Mouse (Mus musculus) spleen, adult 2 months (tissue): Measurements from ENCODE around the gene Ankrd12. TPM values are rescaled to one million over a fixed set of nuclear protein-coding genes. Genes with fewer than 3 reads are reported as not detected.
"Not testable (repeated sequence)": the region's sequence is repeated elsewhere in the genome, so short reads cannot be mapped to it uniquely, and the experiment has no call there.

Experiments
- DNase-seq, 2 experiments: peaks; one replicate each; pipeline versions ENCODE4 v3.0.0 to v3.0.0-alpha.2; 2012 to 2021; ENCODE audit warnings: low spot score in 2 of 2, low read depth in 1 of 2
- H3K27ac ChIP-seq: fragments of 200-500 bp; 2 replicates; pipeline ENCODE4 v1.5.1; 2012; ENCODE audit warnings: low read length, inconsistent platforms; ENCODE audit not compliant: insufficient read depth
- H3K27me3 ChIP-seq: fragments of 200-500 bp; 2 replicates; pipeline ENCODE4 v1.6.1; 2012; ENCODE audit warnings: mild to moderate bottlenecking, moderate library complexity, low read length, inconsistent platforms; ENCODE audit not compliant: control insufficient read depth, insufficient read depth
- H3K36me3 ChIP-seq: fragments of 200-500 bp; 2 replicates; pipeline ENCODE4 v1.6.1; 2012; ENCODE audit warnings: mild to moderate bottlenecking, low read length, inconsistent platforms; ENCODE audit not compliant: control insufficient read depth, insufficient read depth
- H3K4me1 ChIP-seq: fragments of 200-500 bp; 2 replicates; pipeline ENCODE4 v1.6.1; 2011; ENCODE audit warnings: inconsistent platforms; ENCODE audit not compliant: control insufficient read depth, insufficient read depth, insufficient read length
- H3K4me3 ChIP-seq: fragments of 200-500 bp; 2 replicates; pipeline ENCODE4 v1.5.1; 2011; ENCODE audit warnings: mild to moderate bottlenecking, inconsistent platforms; ENCODE audit not compliant: insufficient read depth, insufficient read length; ENCODE audit errors: extremely low read depth
- CTCF ChIP-seq: fragments of 200-500 bp; IDR thresholded peaks from 2 replicates; pipeline ENCODE4 v1.5.1; 2011; ENCODE audit warnings: mild to moderate bottlenecking, inconsistent platforms; ENCODE audit not compliant: insufficient read depth, insufficient read length, insufficient replicate concordance; ENCODE audit errors: extremely low read depth
- POLR2A ChIP-seq: fragments of 200-500 bp; IDR thresholded peaks from 2 replicates; pipeline ENCODE4 v1.6.1; 2011; ENCODE audit warnings: low read depth, low read length, inconsistent platforms
- WGBS: fragments of 180-500 bp; shearing (Covaris S2); methylation state at CpG from one replicate; pipeline ENCODE4 v1.1.7; 2018; 5-methylcytosine and 5-hydroxymethylcytosine counted together
- polyA plus RNA-seq: library from polyadenylated mRNA; depleted of rRNA; stranded (reverse); fragments of >200 nt; gene quantifications from 2 replicates; pipeline ENCODE4 v1.2.3, GENCODE M21; 2012

The Ankrd12 gene
- polyA plus RNA-seq, 1 experiment, result 3.5 TPM

GRCm38 (mm10) chr17:66090251-66090650, 13.4 kb upstream of the Ankrd12 start:
- Histone ChIP-seq H3K27ac (no peak overlapping the region), H3K27me3 (no peaks in the 10 kb centered on the region), H3K4me3 (no peak overlapping the region), H3K36me3 (peaks cover 14% of the 10 kb centered on the region), H3K4me1 (no peaks in the 10 kb centered on the region)
- no peak for TF ChIP-seq CTCF
- TF ChIP-seq POLR2A, result no peak
- no peak for DNase-seq

- 100% methylated on average over 1 of the region's 1 CpGs for WGBS
- DNase-seq, result no peak
- TF ChIP-seq CTCF (no peak), POLR2A (no peak)
- Histone ChIP-seq H3K4me1 (no peaks in the 10 kb centered on the region), H3K4me3 (no peak overlapping the region), H3K36me3 (peaks cover 22% of the 10 kb centered on the region), H3K27me3 (no peaks in the 10 kb centered on the region), H3K27ac (no peak overlapping the region)
Measured at GRCm38 (mm10) chr17:66085038-66085437, 8.1 kb upstream of the Ankrd12 start.

GRCm38 (mm10) chr17:66084486-66084885, 7.6 kb upstream of the Ankrd12 start:
- 77% methylated on average over 1 of the region's 1 CpGs for WGBS
- no peak for DNase-seq
- peaks cover 22% of the 10 kb centered on the region for H3K36me3 ChIP-seq

GRCm38 (mm10) chr17:66077437-66077850, 555 bp upstream of the Ankrd12 start:
- Histone ChIP-seq H3K27me3 (no peaks in the 10 kb centered on the region), H3K4me3 (peak overlapping the region; percentile 90), H3K27ac (peak overlapping the region; percentile 93), H3K4me1 (peaks cover 4% of the 10 kb centered on the region; the same call in 1 of the 2 replicates), H3K36me3 (peaks cover 11% of the 10 kb centered on the region)
- DNase-seq, result peak in 1 of 2 experiments; percentile 4
- TF ChIP-seq CTCF (no peak), POLR2A (no peak)
- under 1% methylated on average over 23 of the region's 23 CpGs for WGBS

More at GRCm38 (mm10) chr17:66084486-66084885, 7.6 kb upstream of the Ankrd12 start:
- Histone ChIP-seq H3K4me3 (no peak overlapping the region), H3K27me3 (no peaks in the 10 kb centered on the region), H3K27ac (no peak overlapping the region), H3K4me1 (no peaks in the 10 kb centered on the region)
- no peak for TF ChIP-seq POLR2A
- TF ChIP-seq CTCF, result no peak

GRCm38 (mm10) chr17:66076174-66076927, 538 bp downstream of the Ankrd12 start:
- H3K4me1 ChIP-seq, result peaks cover 4% of the 10 kb centered on the region; the same call in 1 of the 2 replicates
- H3K36me3 ChIP-seq, result peaks cover 11% of the 10 kb centered on the region
- peak; percentile 7 to 33 for DNase-seq
- no peaks in the 10 kb centered on the region for H3K27me3 ChIP-seq
- H3K27ac ChIP-seq, result peak overlapping the region; percentile 93
- TF ChIP-seq POLR2A (no peak), CTCF (no peak)
- 3% methylated on average over 92 of the region's 95 CpGs for WGBS
- peak overlapping the region; percentile 90 for H3K4me3 ChIP-seq

- H3K27me3 ChIP-seq, result no peaks in the 10 kb centered on the region
- WGBS, result under 1% methylated on average over 12 of the region's 12 CpGs
- H3K4me3 ChIP-seq, result peak overlapping the region; percentile 90
- peak in 1 of 2 experiments; percentile 5 for DNase-seq
- H3K4me1 ChIP-seq, result peaks cover 4% of the 10 kb centered on the region; the same call in 1 of the 2 replicates
- peak overlapping the region; percentile 93 for H3K27ac ChIP-seq
- TF ChIP-seq POLR2A (no peak), CTCF (no peak)
- peaks cover 8% of the 10 kb centered on the region for H3K36me3 ChIP-seq
Measured at GRCm38 (mm10) chr17:66075827-66076173, 1.1 kb downstream of the Ankrd12 start.

- WGBS, result 84% methylated on average over 7 of the region's 7 CpGs
- Histone ChIP-seq H3K4me3 (no peak overlapping the region), H3K36me3 (no peaks in the 10 kb centered on the region; the same call in 1 of the 2 replicates), H3K27me3 (no peaks in the 10 kb centered on the region), H3K27ac (no peak overlapping the region), H3K4me1 (peaks cover 4% of the 10 kb centered on the region; the same call in 1 of the 2 replicates)
- TF ChIP-seq POLR2A (no peak), CTCF (no peak)
- DNase-seq, result no peak
Measured at GRCm38 (mm10) chr17:66073971-66074370, 2.9 kb downstream of the Ankrd12 start.

GRCm38 (mm10) chr17:66069036-66069435, 7.9 kb downstream of the Ankrd12 start:
- 92% methylated on average over 2 of the region's 2 CpGs for whole genome bisulfite sequencing
- not testable (repeated sequence) for DNase-seq, H3K27ac ChIP-seq, H3K4me3 ChIP-seq, H3K27me3 ChIP-seq, H3K4me1 ChIP-seq, H3K36me3 ChIP-seq
